Mouse (Mus musculus): ENCODE measurements at regions not wholly inside any gene's neighbourhood (a gene's known extent, or its start where the extent isn't known, plus 50 kb on each side); places are given as distances from the start of the nearest gene placed in this dataset.

DNA sequence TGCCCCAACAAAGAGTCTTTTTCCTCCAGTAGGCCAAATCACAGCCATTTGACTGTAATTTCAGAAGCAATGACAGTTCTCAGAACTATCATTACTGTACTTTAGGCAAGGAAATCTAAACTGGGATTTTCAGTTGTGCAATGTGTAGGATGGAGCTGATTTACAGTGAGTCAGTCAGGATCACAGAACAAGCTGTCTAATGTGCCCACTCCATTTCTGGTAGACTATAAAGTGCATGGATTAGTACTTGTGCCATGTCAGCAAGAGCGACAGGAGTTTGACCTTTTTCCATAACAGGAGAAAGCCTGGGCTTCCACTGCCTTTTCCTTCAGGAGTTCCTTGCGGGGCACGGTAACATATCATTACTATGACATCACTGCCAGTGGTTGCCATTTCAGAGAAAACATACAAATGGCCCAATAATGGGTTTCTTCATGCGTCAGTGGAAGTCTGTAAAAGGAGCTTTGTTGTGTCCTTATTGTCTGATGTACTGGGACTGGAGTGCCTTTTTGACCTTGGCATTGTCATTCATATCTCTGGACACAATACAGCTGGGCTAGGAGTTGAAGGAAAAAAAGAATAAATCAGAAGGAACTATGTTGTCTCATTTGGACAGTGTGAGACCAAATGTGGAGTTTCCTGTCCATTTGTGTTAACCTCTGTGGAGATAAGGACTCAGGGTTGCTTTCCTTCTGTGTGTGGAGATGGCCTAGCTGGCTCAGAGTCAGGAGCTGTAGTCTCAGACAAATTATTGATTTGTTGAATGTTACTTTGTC is 271.5 kb upstream of the BC052040 start:
- Histone ChIP-seq H3K27me3 (ENCODE audit: control insufficient read depth, insufficient read depth, low read length) (no peaks in the 10 kb centered on the region), H3K36me3 (replicated peaks; ENCODE audit: control insufficient read depth, insufficient read depth, low read length) (no peaks in the 10 kb centered on the region), H3K9ac (replicated peaks; ENCODE audit: low read depth, low read length) (no peak overlapping the region), H3K9me3 (replicated peaks; ENCODE audit: control insufficient read depth, low read length) (no peaks in the 10 kb centered on the region), H3K4me2 (ENCODE audit: low read depth, low read length) (no peak overlapping the region), H3K4me1 (ENCODE audit: control insufficient read depth, insufficient read depth) (no peaks in the 10 kb centered on the region), H3K27ac (ENCODE audit: low read depth) (no peak overlapping the region), H3K4me3 (ENCODE audit: low read depth, low read length) (no peak overlapping the region)
- WGBS, result 57% methylated on average over 4 of the region's 4 CpGs
- peak; percentile 12 for DNase-seq (ENCODE audit: low spot score)
- peak; percentile 66 for ATAC-seq (ENCODE audit: insufficient read depth, low read depth)
- TF ChIP-seq CTCF (IDR thresholded peaks at IDR 0.05; ENCODE audit: low read depth) (no peak), EP300 (IDR thresholded peaks at IDR 0.05; ENCODE audit: low read depth) (no peak)

DNA sequence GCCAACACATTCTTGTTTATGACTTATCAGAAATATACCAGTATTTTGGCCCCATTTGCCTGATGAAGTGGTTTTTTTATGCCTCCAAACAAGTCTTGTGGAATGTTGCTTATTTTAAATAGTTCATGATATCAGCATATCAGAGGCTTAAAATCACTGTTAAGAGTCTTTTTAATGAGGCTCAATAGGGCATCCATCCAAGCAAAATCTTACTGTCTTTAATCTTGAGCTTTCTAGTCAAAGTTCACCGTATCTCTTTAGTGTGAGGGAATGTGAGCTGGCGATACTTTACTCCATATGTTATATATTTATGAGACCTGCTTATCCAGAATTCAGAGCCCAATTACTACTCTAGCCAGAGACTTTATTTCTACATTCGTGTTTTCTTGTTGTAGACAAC is 263.0 kb upstream of the BC052040 start:
- Histone ChIP-seq H3K9ac (replicated peaks; ENCODE audit: low read depth, low read length) (no peak overlapping the region), H3K4me2 (ENCODE audit: low read depth, low read length) (no peak overlapping the region), H3K27ac (ENCODE audit: low read depth) (no peak overlapping the region), H3K4me1 (ENCODE audit: control insufficient read depth, insufficient read depth) (no peaks in the 10 kb centered on the region), H3K36me3 (replicated peaks; ENCODE audit: control insufficient read depth, insufficient read depth, low read length) (no peaks in the 10 kb centered on the region), H3K9me3 (replicated peaks; ENCODE audit: control insufficient read depth, low read length) (no peaks in the 10 kb centered on the region), H3K4me3 (ENCODE audit: low read depth, low read length) (no peak overlapping the region), H3K27me3 (ENCODE audit: control insufficient read depth, insufficient read depth, low read length) (no peaks in the 10 kb centered on the region)
- DNase-seq (ENCODE audit: low spot score) (no peak), ATAC-seq (ENCODE audit: insufficient read depth, low read depth) (no peak)
- no peak for TF ChIP-seq EP300 (IDR thresholded peaks at IDR 0.05; ENCODE audit: low read depth)
- TF ChIP-seq CTCF (IDR thresholded peaks at IDR 0.05; ENCODE audit: low read depth), result no peak
- WGBS, result 73% methylated on average over 3 of the region's 3 CpGs

- no peaks in the 10 kb centered on the region for H3K36me3 ChIP-seq (replicated peaks; ENCODE audit: control insufficient read depth, insufficient read depth, low read length)
- no peak overlapping the region for H3K4me3 ChIP-seq (ENCODE audit: low read depth, low read length)
- no peaks in the 10 kb centered on the region for H3K4me1 ChIP-seq (ENCODE audit: control insufficient read depth, insufficient read depth)
- H3K9me3 ChIP-seq (replicated peaks; ENCODE audit: control insufficient read depth, low read length), result no peaks in the 10 kb centered on the region
- H3K27ac ChIP-seq (ENCODE audit: low read depth), result no peak overlapping the region
- H3K9ac ChIP-seq (replicated peaks; ENCODE audit: low read depth, low read length), result no peak overlapping the region
- WGBS, result 58% methylated on average over 5 of the region's 5 CpGs
- no peaks in the 10 kb centered on the region for H3K27me3 ChIP-seq (ENCODE audit: control insufficient read depth, insufficient read depth, low read length)
- DNase-seq (ENCODE audit: low spot score) (no peak), ATAC-seq (ENCODE audit: insufficient read depth, low read depth) (no peak)
- TF ChIP-seq CTCF (IDR thresholded peaks at IDR 0.05; ENCODE audit: low read depth) (no peak), EP300 (IDR thresholded peaks at IDR 0.05; ENCODE audit: low read depth) (no peak)
- no peak overlapping the region for H3K4me2 ChIP-seq (ENCODE audit: low read depth, low read length)
These were observed 258.9 kb upstream of the BC052040 start for GRCm38 (mm10) chr2:115322582-115322981.

DNA sequence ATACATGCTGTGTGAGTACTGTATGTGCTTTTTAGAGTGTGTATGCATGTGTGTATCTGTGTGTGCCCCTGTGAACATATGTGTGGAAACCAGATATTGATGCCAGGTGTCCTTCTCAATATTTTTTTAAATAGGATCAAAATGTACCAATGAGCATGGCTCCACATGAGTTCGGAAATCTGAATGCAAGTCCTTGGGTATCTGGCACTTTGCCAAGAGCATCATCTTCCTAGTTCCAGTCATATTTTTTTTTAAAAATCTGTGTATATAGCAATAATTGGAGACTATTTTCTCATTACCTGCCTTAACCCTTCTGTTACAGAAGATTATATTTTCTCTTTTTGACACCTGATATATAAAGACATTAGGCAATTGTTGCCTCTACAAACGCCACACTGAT is 255.0 kb upstream of the BC052040 start:
- H3K4me1 ChIP-seq (ENCODE audit: control insufficient read depth, insufficient read depth), result no peaks in the 10 kb centered on the region
- H3K27ac ChIP-seq (ENCODE audit: low read depth), result no peak overlapping the region
- ATAC-seq (ENCODE audit: insufficient read depth, low read depth) (no peak), DNase-seq (ENCODE audit: low spot score) (no peak)
- H3K4me2 ChIP-seq (ENCODE audit: low read depth, low read length), result no peak overlapping the region
- 85% methylated on average over 2 of the region's 2 CpGs for WGBS
- no peak overlapping the region for H3K4me3 ChIP-seq (ENCODE audit: low read depth, low read length)
- TF ChIP-seq CTCF (IDR thresholded peaks at IDR 0.05; ENCODE audit: low read depth), result no peak
- TF ChIP-seq EP300 (IDR thresholded peaks at IDR 0.05; ENCODE audit: low read depth), result no peak
- no peaks in the 10 kb centered on the region for H3K36me3 ChIP-seq (replicated peaks; ENCODE audit: control insufficient read depth, insufficient read depth, low read length)
- no peaks in the 10 kb centered on the region for H3K9me3 ChIP-seq (replicated peaks; ENCODE audit: control insufficient read depth, low read length)
- H3K9ac ChIP-seq (replicated peaks; ENCODE audit: low read depth, low read length), result no peak overlapping the region
- no peaks in the 10 kb centered on the region for H3K27me3 ChIP-seq (ENCODE audit: control insufficient read depth, insufficient read depth, low read length)

DNA sequence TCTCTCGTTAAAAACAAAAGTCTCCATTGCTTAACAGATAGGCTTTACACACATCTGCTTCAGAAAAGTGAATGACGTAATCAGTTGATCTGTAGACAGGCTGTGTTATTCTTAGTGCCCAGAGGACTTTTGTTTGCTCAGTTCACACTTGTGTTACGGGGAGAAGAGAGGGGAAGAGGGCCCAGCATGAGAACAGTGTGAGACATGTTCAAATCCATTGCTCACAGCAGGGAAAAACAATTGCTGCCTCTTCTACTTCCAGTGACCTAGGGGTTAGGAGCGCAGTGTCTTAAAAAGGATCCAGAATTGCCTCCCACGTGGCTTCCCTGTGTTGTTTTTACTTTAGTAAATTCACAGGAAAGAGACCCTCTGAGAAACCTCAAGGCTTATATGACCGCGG is 243.3 kb upstream of the BC052040 start:
- WGBS, result 46% methylated on average over 7 of the region's 7 CpGs
- no peak overlapping the region for H3K9ac ChIP-seq (replicated peaks; ENCODE audit: low read depth, low read length)
- no peak overlapping the region for H3K4me2 ChIP-seq (ENCODE audit: low read depth, low read length)
- no peaks in the 10 kb centered on the region for H3K9me3 ChIP-seq (replicated peaks; ENCODE audit: control insufficient read depth, low read length)
- H3K27me3 ChIP-seq (ENCODE audit: control insufficient read depth, insufficient read depth, low read length), result no peaks in the 10 kb centered on the region
- H3K4me3 ChIP-seq (ENCODE audit: low read depth, low read length), result no peak overlapping the region
- TF ChIP-seq CTCF (IDR thresholded peaks at IDR 0.05; ENCODE audit: low read depth), result no peak
- TF ChIP-seq EP300 (IDR thresholded peaks at IDR 0.05; ENCODE audit: low read depth), result no peak
- H3K27ac ChIP-seq (ENCODE audit: low read depth), result no peak overlapping the region
- no peaks in the 10 kb centered on the region for H3K4me1 ChIP-seq (ENCODE audit: control insufficient read depth, insufficient read depth)
- no peak for DNase-seq (ENCODE audit: low spot score)
- H3K36me3 ChIP-seq (replicated peaks; ENCODE audit: control insufficient read depth, insufficient read depth, low read length), result no peaks in the 10 kb centered on the region
- no peak for ATAC-seq (ENCODE audit: insufficient read depth, low read depth)

DNA sequence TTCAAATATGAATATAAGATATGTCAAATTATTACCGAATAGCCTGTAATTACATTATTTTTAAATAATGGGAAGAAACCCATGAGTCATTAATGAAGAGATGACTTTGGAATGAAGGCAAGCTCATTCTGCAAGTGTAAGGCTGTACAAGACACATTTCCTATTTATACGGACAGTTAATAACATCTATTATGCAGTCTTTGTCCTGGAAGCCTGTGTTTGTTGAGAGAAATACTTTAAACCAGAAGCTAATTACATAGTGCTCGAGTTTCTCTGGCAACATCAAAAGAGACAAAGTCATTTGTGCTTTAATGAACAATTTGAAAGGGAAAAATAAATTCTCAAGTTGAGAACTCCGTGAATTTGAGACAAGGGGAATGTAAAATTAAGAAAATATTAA is 242.5 kb upstream of the BC052040 start:
- Histone ChIP-seq H3K4me1 (ENCODE audit: control insufficient read depth, insufficient read depth) (no peaks in the 10 kb centered on the region), H3K4me2 (ENCODE audit: low read depth, low read length) (no peak overlapping the region), H3K4me3 (ENCODE audit: low read depth, low read length) (no peak overlapping the region), H3K27me3 (ENCODE audit: control insufficient read depth, insufficient read depth, low read length) (no peaks in the 10 kb centered on the region), H3K36me3 (replicated peaks; ENCODE audit: control insufficient read depth, insufficient read depth, low read length) (no peaks in the 10 kb centered on the region), H3K27ac (ENCODE audit: low read depth) (no peak overlapping the region), H3K9ac (replicated peaks; ENCODE audit: low read depth, low read length) (no peak overlapping the region), H3K9me3 (replicated peaks; ENCODE audit: control insufficient read depth, low read length) (no peaks in the 10 kb centered on the region)
- ATAC-seq (ENCODE audit: insufficient read depth, low read depth), result no peak
- WGBS, result 85% methylated on average over 4 of the region's 4 CpGs
- DNase-seq (ENCODE audit: low spot score), result no peak
- TF ChIP-seq EP300 (IDR thresholded peaks at IDR 0.05; ENCODE audit: low read depth) (no peak), CTCF (IDR thresholded peaks at IDR 0.05; ENCODE audit: low read depth) (no peak)

All from heart, postnatal 0 days (tissue).